Mouse (Mus musculus): ENCODE data around the gene Prss45. TPM values are rescaled to one million over a fixed set of nuclear protein-coding genes. Genes with fewer than 3 reads are reported as not detected.

Gene Prss45
- polyA plus RNA-seq, 1 experiment: 0.50 TPM

GRCm38 (mm10) chr9:110849162-110849561 is 14.8 kb downstream of the Prss45 start:
- no peak overlapping the region for H3K27ac ChIP-seq (ENCODE audit: insufficient read depth, low read length)
- H3K4me3 ChIP-seq (ENCODE audit: insufficient read depth, low read length): no peak overlapping the region
- no peaks in the 10 kb centered on the region for H3K4me1 ChIP-seq (ENCODE audit: control insufficient read depth, insufficient read depth, low read length)
- no peak for TF ChIP-seq CTCF (IDR thresholded peaks at IDR 0.05; ENCODE audit: extremely low read depth, insufficient read depth, low read length)
- no peak for TF ChIP-seq POLR2A (IDR thresholded peaks at IDR 0.05; ENCODE audit: extremely low read depth, insufficient read depth, low read length)

DNA sequence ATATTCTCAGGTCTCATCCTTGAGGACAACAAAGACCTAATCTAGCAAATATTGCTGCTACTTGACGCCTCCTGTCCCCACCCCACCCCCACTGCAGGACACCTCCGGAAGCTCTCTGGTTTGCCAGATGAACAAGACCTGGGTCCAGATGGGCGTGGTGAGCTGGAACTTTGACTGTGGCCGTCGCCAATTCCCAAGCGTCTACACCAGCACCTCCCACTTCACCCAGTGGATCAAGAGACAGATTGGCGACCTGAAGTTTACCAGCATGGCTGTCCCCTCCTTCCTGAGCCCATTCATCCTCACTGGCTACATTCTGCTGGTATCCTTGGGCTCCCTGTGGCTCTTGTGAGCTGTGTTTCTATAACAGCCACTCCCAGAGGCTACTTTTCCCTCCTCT is 21.5 kb downstream of the Prss45 start:
- no peak overlapping the region for H3K27ac ChIP-seq (ENCODE audit: insufficient read depth, low read length)
- TF ChIP-seq CTCF (IDR thresholded peaks at IDR 0.05; ENCODE audit: extremely low read depth, insufficient read depth, low read length) (no peak), POLR2A (IDR thresholded peaks at IDR 0.05; ENCODE audit: extremely low read depth, insufficient read depth, low read length) (no peak)
- H3K4me1 ChIP-seq (ENCODE audit: control insufficient read depth, insufficient read depth, low read length): no peaks in the 10 kb centered on the region
- no peak overlapping the region for H3K4me3 ChIP-seq (ENCODE audit: insufficient read depth, low read length)

DNA sequence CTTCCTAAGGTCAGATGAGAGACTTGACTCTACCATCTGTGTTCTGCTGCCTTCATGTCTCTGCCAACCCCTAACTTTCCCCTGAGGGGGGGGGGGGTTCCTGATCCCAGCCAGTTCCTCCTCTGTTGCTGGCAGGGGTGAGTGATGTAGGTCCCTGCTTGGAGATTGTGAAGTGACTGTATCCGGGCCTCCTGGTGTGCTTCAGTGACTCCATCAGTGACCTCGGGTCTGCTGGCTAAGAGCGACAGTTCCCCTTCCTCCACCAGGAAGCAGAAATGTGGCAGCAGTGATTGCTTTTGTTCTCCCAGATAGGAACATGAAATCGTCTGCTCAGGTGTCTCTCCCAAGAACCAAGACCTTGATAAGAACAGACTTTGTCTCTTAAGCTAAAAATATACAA is 22.5 kb downstream of the Prss45 start:
- Histone ChIP-seq H3K4me3 (ENCODE audit: insufficient read depth, low read length) (no peak overlapping the region), H3K27ac (ENCODE audit: insufficient read depth, low read length) (no peak overlapping the region), H3K4me1 (ENCODE audit: control insufficient read depth, insufficient read depth, low read length) (no peaks in the 10 kb centered on the region)
- TF ChIP-seq CTCF (IDR thresholded peaks at IDR 0.05; ENCODE audit: extremely low read depth, insufficient read depth, low read length): no peak
- TF ChIP-seq POLR2A (IDR thresholded peaks at IDR 0.05; ENCODE audit: extremely low read depth, insufficient read depth, low read length): no peak

- no peaks in the 10 kb centered on the region for H3K4me1 ChIP-seq (ENCODE audit: control insufficient read depth, insufficient read depth, low read length)
- H3K27ac ChIP-seq (ENCODE audit: insufficient read depth, low read length): no peak within 1 kb of the TSS
- TF ChIP-seq CTCF (IDR thresholded peaks at IDR 0.05; ENCODE audit: extremely low read depth, insufficient read depth, low read length): peak; percentile 12; the same call in 1 of the 2 replicates
- no peak for TF ChIP-seq POLR2A (IDR thresholded peaks at IDR 0.05; ENCODE audit: extremely low read depth, insufficient read depth, low read length)
- H3K4me3 ChIP-seq (ENCODE audit: insufficient read depth, low read length): no peak within 1 kb of the TSS
These were observed 23.5 kb downstream of the Prss45 start, which contains the start of gene Prss50 for GRCm38 (mm10) chr9:110857781-110858472. TSS of gene Prss50 (plus strand) at chr9:110857967.

GRCm38 (mm10) chr9:110858523-110858922 is 24.1 kb downstream of the Prss45 start:
- Histone ChIP-seq H3K4me3 (ENCODE audit: insufficient read depth, low read length) (no peak overlapping the region), H3K27ac (ENCODE audit: insufficient read depth, low read length) (no peak overlapping the region), H3K4me1 (ENCODE audit: control insufficient read depth, insufficient read depth, low read length) (no peaks in the 10 kb centered on the region)
- no peak for TF ChIP-seq POLR2A (IDR thresholded peaks at IDR 0.05; ENCODE audit: extremely low read depth, insufficient read depth, low read length)
- no peak for TF ChIP-seq CTCF (IDR thresholded peaks at IDR 0.05; ENCODE audit: extremely low read depth, insufficient read depth, low read length)

DNA sequence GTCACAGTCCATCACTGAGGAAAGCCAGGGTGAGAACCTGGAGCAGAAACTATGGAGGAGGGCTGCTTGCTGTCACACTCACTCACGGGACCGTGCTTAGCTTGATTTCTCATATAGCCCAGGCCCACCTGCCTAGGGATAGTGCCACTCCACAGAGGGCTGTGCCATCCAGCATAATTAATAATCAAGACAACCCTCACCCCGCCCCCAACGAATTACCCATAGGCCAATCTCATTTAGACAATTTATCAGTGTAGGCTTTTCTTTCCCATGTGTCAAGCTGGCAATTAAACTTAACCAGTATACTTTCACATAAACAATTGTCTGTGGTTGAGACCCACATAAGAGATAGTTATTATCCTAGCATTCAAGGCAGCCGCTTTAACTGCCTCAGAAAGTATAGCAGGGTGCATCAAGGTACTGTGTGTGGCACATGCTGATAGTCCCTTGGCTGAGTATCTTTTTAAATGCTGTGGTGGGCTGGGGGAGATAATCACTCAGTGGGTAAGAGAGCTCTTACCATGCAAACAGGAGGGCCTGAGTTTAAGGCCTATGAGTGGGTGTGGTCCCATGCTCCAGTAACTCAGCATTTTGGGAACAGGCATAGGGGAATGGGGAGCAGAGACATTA is 24.7 kb downstream of the Prss45 start:
- Histone ChIP-seq H3K27ac (ENCODE audit: insufficient read depth, low read length) (no peak overlapping the region), H3K4me3 (ENCODE audit: insufficient read depth, low read length) (no peak overlapping the region), H3K4me1 (ENCODE audit: control insufficient read depth, insufficient read depth, low read length) (no peaks in the 10 kb centered on the region)
- TF ChIP-seq CTCF (IDR thresholded peaks at IDR 0.05; ENCODE audit: extremely low read depth, insufficient read depth, low read length) (no peak), POLR2A (IDR thresholded peaks at IDR 0.05; ENCODE audit: extremely low read depth, insufficient read depth, low read length) (no peak)

- no peaks in the 10 kb centered on the region for H3K4me1 ChIP-seq (ENCODE audit: control insufficient read depth, insufficient read depth, low read length)
- TF ChIP-seq CTCF (IDR thresholded peaks at IDR 0.05; ENCODE audit: extremely low read depth, insufficient read depth, low read length) (peak; percentile 89), POLR2A (IDR thresholded peaks at IDR 0.05; ENCODE audit: extremely low read depth, insufficient read depth, low read length) (no peak)
- H3K4me3 ChIP-seq (ENCODE audit: insufficient read depth, low read length): no peak overlapping the region
- H3K27ac ChIP-seq (ENCODE audit: insufficient read depth, low read length): no peak overlapping the region
These were observed 36.6 kb downstream of the Prss45 start for GRCm38 (mm10) chr9:110871030-110871429.

DNA sequence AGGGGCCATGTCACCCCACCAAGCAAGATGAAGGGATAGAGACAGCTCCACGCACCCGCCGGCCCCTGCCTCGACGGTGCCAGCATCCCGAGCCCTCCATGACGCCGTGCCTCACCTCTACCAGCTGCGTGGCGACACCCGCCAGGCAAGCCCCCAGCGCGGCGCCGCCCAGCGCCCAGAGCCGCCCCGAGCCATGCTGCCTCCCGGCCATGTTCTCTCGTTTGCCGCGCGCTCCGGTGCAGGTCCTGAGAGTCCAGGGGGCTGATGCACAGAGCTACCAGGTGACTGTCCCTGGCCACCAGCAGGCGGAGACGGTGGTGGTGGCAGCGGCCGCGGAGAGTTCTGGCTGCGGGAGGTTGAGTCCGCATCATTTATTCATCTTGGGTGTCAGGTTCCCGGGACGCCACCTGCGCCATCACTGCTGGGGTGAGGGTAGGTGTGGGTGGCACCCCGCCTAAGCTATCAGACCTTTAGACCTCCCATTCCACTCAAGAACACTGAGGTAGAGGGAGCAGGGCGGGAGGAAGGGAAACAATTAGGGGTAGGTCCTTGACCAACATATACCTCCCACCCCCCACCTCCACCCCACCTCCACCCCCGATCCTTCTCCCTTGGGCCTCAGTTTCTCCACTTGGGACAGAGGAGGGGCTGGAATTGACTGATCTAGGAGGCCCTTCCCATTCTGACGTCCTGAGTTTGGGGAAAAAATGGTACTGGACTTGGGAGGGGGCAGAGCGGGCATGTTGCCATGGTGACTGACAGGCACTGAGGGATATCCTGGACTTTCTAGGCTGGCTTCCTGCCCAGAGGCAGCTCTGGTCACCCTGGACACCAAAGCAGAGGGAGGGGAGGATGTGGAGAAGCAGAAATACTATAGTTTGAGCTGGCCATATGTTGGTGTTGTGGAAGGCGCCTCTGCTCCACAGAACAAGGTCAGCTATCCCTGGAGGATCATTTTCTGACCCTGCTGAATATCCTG is 39.6 kb downstream of the Prss45 start:
- TF ChIP-seq CTCF (IDR thresholded peaks at IDR 0.05; ENCODE audit: extremely low read depth, insufficient read depth, low read length) (no peak), POLR2A (IDR thresholded peaks at IDR 0.05; ENCODE audit: extremely low read depth, insufficient read depth, low read length) (no peak)
- no peak overlapping the region for H3K27ac ChIP-seq (ENCODE audit: insufficient read depth, low read length)
- peak overlapping the region; percentile 8 for H3K4me3 ChIP-seq (ENCODE audit: insufficient read depth, low read length)
- H3K4me1 ChIP-seq (ENCODE audit: control insufficient read depth, insufficient read depth, low read length): peaks cover 2% of the 10 kb centered on the region; the same call in 1 of the 2 replicates

- H3K4me3 ChIP-seq (ENCODE audit: insufficient read depth, low read length): no peak overlapping the region
- H3K4me1 ChIP-seq (ENCODE audit: control insufficient read depth, insufficient read depth, low read length): peaks cover 2% of the 10 kb centered on the region; the same call in 1 of the 2 replicates
- TF ChIP-seq CTCF (IDR thresholded peaks at IDR 0.05; ENCODE audit: extremely low read depth, insufficient read depth, low read length) (no peak), POLR2A (IDR thresholded peaks at IDR 0.05; ENCODE audit: extremely low read depth, insufficient read depth, low read length) (no peak)
- H3K27ac ChIP-seq (ENCODE audit: insufficient read depth, low read length): no peak overlapping the region
These were observed 40.3 kb downstream of the Prss45 start for GRCm38 (mm10) chr9:110874660-110875191.

Measured in cortical plate, adult 2 months (tissue).